Mouse (Mus musculus) cerebellum, adult 9-11 months (tissue): Measurements from ENCODE around the gene Dnajb14.
"Not testable (repeated sequence)": the region's sequence is repeated elsewhere in the genome, so short reads cannot be mapped to it uniquely, and the experiment has no call there.

Source experiments
- DNase-seq: peaks from one replicate; pipeline ENCODE4 v3.0.0; 2022

Dnajb14 gene

GRCm38 (mm10) chr3:137918932-137919311 lies 51.4 kb downstream of the Dnajb14 start:
- no peak for DNase-seq

GRCm38 (mm10) chr3:137919398-137919797 lies 51.9 kb downstream of the Dnajb14 start:
- no peak for DNase-seq

- DNase-seq, result no peak
Measured at GRCm38 (mm10) chr3:137920594-137920993, 53.1 kb downstream of the Dnajb14 start.

- DNase-seq, result no peak
Measured at GRCm38 (mm10) chr3:137927010-137927409, 59.5 kb downstream of the Dnajb14 start.

- DNase-seq, result no peak
Measured at GRCm38 (mm10) chr3:137929940-137930339, 62.5 kb downstream of the Dnajb14 start.

GRCm38 (mm10) chr3:137932748-137933147 lies 65.3 kb downstream of the Dnajb14 start:
- no peak for DNase-seq

- no peak for DNase-seq
Measured at GRCm38 (mm10) chr3:137933986-137934385, 66.5 kb downstream of the Dnajb14 start.

GRCm38 (mm10) chr3:137935570-137936525 lies 68.4 kb downstream of the Dnajb14 start:
- no peak for DNase-seq

GRCm38 (mm10) chr3:137936541-137936940 lies 69.1 kb downstream of the Dnajb14 start:
- no peak for DNase-seq

GRCm38 (mm10) chr3:137938608-137939007 lies 71.1 kb downstream of the Dnajb14 start:
- DNase-seq, result no peak

- DNase-seq, result no peak
Measured at GRCm38 (mm10) chr3:137940757-137941156, 73.3 kb downstream of the Dnajb14 start.

- no peak for DNase-seq
Measured at GRCm38 (mm10) chr3:137941555-137941954, 74.1 kb downstream of the Dnajb14 start.

GRCm38 (mm10) chr3:137942098-137942622 lies 74.7 kb downstream of the Dnajb14 start:
- no peak for DNase-seq

GRCm38 (mm10) chr3:137943737-137944154 lies 76.3 kb downstream of the Dnajb14 start:
- no peak for DNase-seq

- DNase-seq, result no peak
Measured at GRCm38 (mm10) chr3:137946827-137947226, 79.4 kb downstream of the Dnajb14 start.

GRCm38 (mm10) chr3:137947525-137947924 lies 80.0 kb downstream of the Dnajb14 start:
- DNase-seq, result no peak

GRCm38 (mm10) chr3:137950191-137950885 lies 82.9 kb downstream of the Dnajb14 start:
- DNase-seq, result no peak

GRCm38 (mm10) chr3:137951302-137951701 lies 83.8 kb downstream of the Dnajb14 start:
- DNase-seq, result not testable (repeated sequence)

- no peak for DNase-seq
Measured at GRCm38 (mm10) chr3:137951819-137952218, 84.3 kb downstream of the Dnajb14 start.

GRCm38 (mm10) chr3:137952225-137952913 lies 84.9 kb downstream of the Dnajb14 start:
- DNase-seq, result no peak

GRCm38 (mm10) chr3:137952914-137953880 lies 85.7 kb downstream of the Dnajb14 start:
- DNase-seq, result no peak
